Mouse (Mus musculus) left cerebral cortex, adult 8-10 months (tissue): ENCODE data around the gene Kcnv2. TPM values are rescaled to one million over a fixed set of nuclear protein-coding genes. Genes with fewer than 3 reads are reported as not detected.

Source experiments
- DNase-seq, 2 experiments: peaks; one replicate each; pipeline ENCODE4 v3.0.0; 2022; ENCODE audit warnings: low spot score in 2 of 2
- total RNA-seq, 4 experiments: library from RNA; stranded (reverse); gene quantifications; 2 replicates each; pipeline ENCODE4 v1.2.4; 2022

Kcnv2 gene
- total RNA-seq, 4 experiments from 2014 or later: 0.06 TPM; not detected in 3

- no peak for DNase-seq
Measured at GRCm38 (mm10) chr19:27364521-27364931, 42.1 kb downstream of the Kcnv2 start.

GRCm38 (mm10) chr19:27366113-27366746 is 43.8 kb downstream of the Kcnv2 start:
- no peak for DNase-seq

GRCm38 (mm10) chr19:27369461-27370135 is 47.2 kb downstream of the Kcnv2 start:
- no peak for DNase-seq

GRCm38 (mm10) chr19:27370174-27370573 is 47.8 kb downstream of the Kcnv2 start:
- no peak for DNase-seq

- no peak for DNase-seq
Measured at GRCm38 (mm10) chr19:27370784-27371183, 48.4 kb downstream of the Kcnv2 start.

GRCm38 (mm10) chr19:27379712-27380401 is 57.5 kb downstream of the Kcnv2 start:
- no peak for DNase-seq

GRCm38 (mm10) chr19:27382131-27382530 is 59.7 kb downstream of the Kcnv2 start:
- no peak for DNase-seq

- DNase-seq: no peak
Measured at GRCm38 (mm10) chr19:27383266-27383665, 60.9 kb downstream of the Kcnv2 start.

GRCm38 (mm10) chr19:27385304-27385703 is 62.9 kb downstream of the Kcnv2 start:
- no peak for DNase-seq

Other genes with a start within 250 kb of the Kcnv2 start
- gene Vldlr, start 106.1 kb upstream of the Kcnv2 start, total RNA-seq: 10 to 100 TPM; 50.5 to 54.4 (median 52.9) TPM
- 10 to 100 TPM; 45.5 to 50.1 (median 48.1) TPM for gene Pum3, start 107.2 kb downstream of the Kcnv2 start, total RNA-seq